Mouse (Mus musculus) monocyte, adult 59 days (primary cell): Measurements from ENCODE around the gene Gm8764. TPM values are rescaled to one million over a fixed set of nuclear protein-coding genes. Genes with fewer than 3 reads are reported as not detected.

Experiments
- total RNA-seq, 2 experiments: library from RNA; stranded (reverse); gene quantifications; one replicate each; pipeline ENCODE4 v1.2.4; 2023

Gene Gm8764
- not detected for total RNA-seq

GRCm38 (mm10) chr10:104159706-104160105 lies at the start of gene Gm8764:
TSS of gene Gm8764 (plus strand) at chr10:104160006.

GRCm38 (mm10) chr10:104142687-104143086 lies 17.1 kb upstream of the Gm8764 start, which contains the start of gene Gm21293:
TSS of gene Gm21293 (plus strand) at chr10:104142987.

GRCm38 (mm10) chr10:104151197-104151596 lies 8.6 kb upstream of the Gm8764 start, which contains the start of gene Gm6763:
TSS of gene Gm6763 (plus strand) at chr10:104151497.

GRCm38 (mm10) chr10:104168215-104168614 lies 8.4 kb downstream of the Gm8764 start, which contains the start of gene Gm21304:
TSS of gene Gm21304 (plus strand) at chr10:104168515.

GRCm38 (mm10) chr10:104176724-104177123 lies 16.9 kb downstream of the Gm8764 start, which contains the start of gene Gm21312:
TSS of gene Gm21312 (plus strand) at chr10:104177024.

GRCm38 (mm10) chr10:104185233-104185632 lies 25.4 kb downstream of the Gm8764 start, which contains the start of gene Gm20765:
TSS of gene Gm20765 (plus strand) at chr10:104185533.

GRCm38 (mm10) chr10:104193742-104194141 lies 33.9 kb downstream of the Gm8764 start, which contains the start of gene Gm4340:
TSS of gene Gm4340 (plus strand) at chr10:104194042.

Other genes starting within 250 kb of the Gm8764 start
- gene Gm21293, start 17.0 kb upstream of the Gm8764 start, total RNA-seq, result not detected
- not detected for gene Gm6763, start 8.5 kb upstream of the Gm8764 start, total RNA-seq
- not detected for gene Gm21304, start 8.5 kb downstream of the Gm8764 start, total RNA-seq
- not detected for gene Gm21312, start 17.0 kb downstream of the Gm8764 start, total RNA-seq
- gene Gm20765, start 25.5 kb downstream of the Gm8764 start, total RNA-seq, result not detected
- gene Gm4340, start 34.0 kb downstream of the Gm8764 start, total RNA-seq, result not detected